Mouse (Mus musculus): ENCODE data around the gene Gpbp1l1. TPM values are rescaled to one million over a fixed set of nuclear protein-coding genes. Genes with fewer than 3 reads are reported as not detected.

The Gpbp1l1 gene
- polyA plus RNA-seq, 2 experiments: 17.3 to 18.4 TPM

DNA sequence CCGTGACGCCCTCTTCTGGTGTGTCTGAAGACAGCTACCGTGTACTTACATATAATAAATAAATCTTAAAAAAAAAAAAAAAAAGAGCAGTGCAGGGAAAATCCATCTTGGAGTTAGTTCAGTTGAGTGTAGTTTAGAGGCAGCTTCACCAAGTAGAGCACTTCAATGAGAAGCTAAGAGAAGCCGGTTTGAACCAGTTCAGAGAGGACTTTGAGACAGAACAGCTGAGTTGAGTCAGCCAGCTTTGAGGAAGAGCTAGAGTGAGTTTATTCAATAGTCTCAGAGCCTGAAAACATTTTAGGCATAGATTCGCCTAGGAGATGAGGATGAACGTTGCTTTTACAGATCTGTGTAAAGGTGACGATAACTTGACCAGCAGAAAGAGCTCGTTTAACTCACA is 38.3 kb downstream of the Gpbp1l1 start:
- WGBS (ENCODE audit: insufficient replicate concordance): 75% methylated on average over 8 of the region's 8 CpGs
- no peak overlapping the region for H3K4me3 ChIP-seq (ENCODE audit: insufficient read depth in 1 of 2, low read depth in 2 of 2, low read length in 2 of 2)
- no peak overlapping the region for H3K9ac ChIP-seq (replicated peaks)
- H3K4me2 ChIP-seq (ENCODE audit: low read depth): no peak overlapping the region
- DNase-seq (ENCODE audit: low read depth in 3 of 3, low spot score in 3 of 3) (no peak), ATAC-seq (ENCODE audit: insufficient read depth) (no peak)
- H3K4me1 ChIP-seq (replicated peaks; ENCODE audit: control insufficient read depth in 2 of 2, insufficient read depth in 2 of 2, low read length in 1 of 2): peaks cover 7% of the 10 kb centered on the region in 2 experiments
- H3K36me3 ChIP-seq (replicated peaks; ENCODE audit: control insufficient read depth, insufficient read depth, low read depth): peaks cover 28% of the 10 kb centered on the region
- no peaks in the 10 kb centered on the region for H3K27me3 ChIP-seq (ENCODE audit: control insufficient read depth, insufficient read depth, low read length)
- H3K27ac ChIP-seq: no peak overlapping the region
- H3K9me3 ChIP-seq (ENCODE audit: control insufficient read depth, low read length): no peaks in the 10 kb centered on the region
- TF ChIP-seq EP300 (IDR thresholded peaks at IDR 0.05; ENCODE audit: low read depth): no peak
- TF ChIP-seq CTCF (IDR thresholded peaks at IDR 0.05; ENCODE audit: low read depth): no peak

- Histone ChIP-seq H3K9ac (replicated peaks) (peak within 1 kb of the TSS; percentile 73), H3K4me3 (ENCODE audit: insufficient read depth in 1 of 2, low read depth in 2 of 2, low read length in 2 of 2) (peak within 1 kb of the TSS; percentile 76 to 91), H3K36me3 (replicated peaks; ENCODE audit: control insufficient read depth, insufficient read depth, low read depth) (peaks cover 28% of the 10 kb centered on the region), H3K9me3 (ENCODE audit: control insufficient read depth, low read length) (no peaks in the 10 kb centered on the region), H3K4me1 (replicated peaks; ENCODE audit: control insufficient read depth in 2 of 2, insufficient read depth in 2 of 2, low read length in 1 of 2) (peaks cover 7% of the 10 kb centered on the region in 2 experiments), H3K4me2 (ENCODE audit: low read depth) (peak within 1 kb of the TSS; percentile 96), H3K27ac (peak within 1 kb of the TSS; percentile 24), H3K27me3 (ENCODE audit: control insufficient read depth, insufficient read depth, low read length) (no peaks in the 10 kb centered on the region)
- no peak for DNase-seq (ENCODE audit: low read depth in 3 of 3, low spot score in 3 of 3)
- WGBS (ENCODE audit: insufficient replicate concordance): 41% methylated on average over 5 of the region's 5 CpGs
- TF ChIP-seq CTCF (IDR thresholded peaks at IDR 0.05; ENCODE audit: low read depth) (no peak), EP300 (IDR thresholded peaks at IDR 0.05; ENCODE audit: low read depth) (no peak)
- no peak for ATAC-seq (ENCODE audit: insufficient read depth)
These were observed 38.9 kb downstream of the Gpbp1l1 start, which contains the start of gene Ccdc17 for GRCm38 (mm10) chr4:116596379-116596778. Gene Ccdc17 (plus strand): TSS chr4:116596654.

- Histone ChIP-seq H3K36me3 (replicated peaks; ENCODE audit: control insufficient read depth, insufficient read depth, low read depth) (peaks cover 28% of the 10 kb centered on the region), H3K27me3 (ENCODE audit: control insufficient read depth, insufficient read depth, low read length) (no peaks in the 10 kb centered on the region)
- ATAC-seq (ENCODE audit: insufficient read depth): peak; percentile 95
These were observed 39.8 kb downstream of the Gpbp1l1 start for GRCm38 (mm10) chr4:116596978-116597881.

DNA sequence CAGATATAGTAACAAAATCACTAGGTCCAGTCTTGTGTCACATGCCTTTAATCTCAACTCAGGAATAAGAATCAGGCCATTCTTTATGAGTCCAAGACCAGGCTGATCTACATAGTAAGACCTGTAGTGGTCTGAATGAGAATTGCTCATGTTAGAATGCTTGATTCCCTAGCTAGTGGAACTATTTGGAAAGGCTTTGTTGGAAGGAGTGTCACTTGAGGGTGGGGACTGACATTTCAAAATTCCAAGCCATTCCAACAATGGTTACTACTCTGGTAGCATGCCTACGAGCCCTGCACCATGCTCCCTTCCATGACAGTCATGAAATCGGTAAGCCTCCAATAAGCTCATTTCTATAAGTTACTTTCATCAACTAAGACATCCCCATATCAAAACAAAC is 55.2 kb downstream of the Gpbp1l1 start:
- WGBS (ENCODE audit: insufficient replicate concordance): 82% methylated on average over 2 of the region's 2 CpGs
- Histone ChIP-seq H3K9ac (replicated peaks) (no peak overlapping the region), H3K4me3 (ENCODE audit: insufficient read depth in 1 of 2, low read depth in 2 of 2, low read length in 2 of 2) (no peak overlapping the region), H3K27me3 (ENCODE audit: control insufficient read depth, insufficient read depth, low read length) (no peaks in the 10 kb centered on the region), H3K9me3 (ENCODE audit: control insufficient read depth, low read length) (no peaks in the 10 kb centered on the region), H3K36me3 (replicated peaks; ENCODE audit: control insufficient read depth, insufficient read depth, low read depth) (peaks cover 64% of the 10 kb centered on the region), H3K27ac (no peak overlapping the region), H3K4me2 (ENCODE audit: low read depth) (no peak overlapping the region), H3K4me1 (replicated peaks; ENCODE audit: control insufficient read depth in 2 of 2, insufficient read depth in 2 of 2, low read length in 1 of 2) (no peaks in the 10 kb centered on the region)
- no peak for ATAC-seq (ENCODE audit: insufficient read depth)
- TF ChIP-seq CTCF (IDR thresholded peaks at IDR 0.05; ENCODE audit: low read depth): no peak
- TF ChIP-seq EP300 (IDR thresholded peaks at IDR 0.05; ENCODE audit: low read depth): no peak
- no peak for DNase-seq (ENCODE audit: low read depth in 3 of 3, low spot score in 3 of 3)

More at GRCm38 (mm10) chr4:116596978-116597881, 39.8 kb downstream of the Gpbp1l1 start:
- TF ChIP-seq EP300 (IDR thresholded peaks at IDR 0.05; ENCODE audit: low read depth) (no peak), CTCF (IDR thresholded peaks at IDR 0.05; ENCODE audit: low read depth) (peak; percentile 57)
- H3K9me3 ChIP-seq (ENCODE audit: control insufficient read depth, low read length): no peaks in the 10 kb centered on the region
- WGBS (ENCODE audit: insufficient replicate concordance): under 1% methylated on average over 50 of the region's 50 CpGs
- peak overlapping the region; percentile 24 for H3K27ac ChIP-seq
- H3K4me2 ChIP-seq (ENCODE audit: low read depth): peak overlapping the region; percentile 96
- peak overlapping the region; percentile 76 to 91 for H3K4me3 ChIP-seq (ENCODE audit: insufficient read depth in 1 of 2, low read depth in 2 of 2, low read length in 2 of 2)
- DNase-seq (ENCODE audit: low read depth in 3 of 3, low spot score in 3 of 3): peak; percentile 78 to 80 (median 79)
- peaks cover 7% of the 10 kb centered on the region in 2 experiments for H3K4me1 ChIP-seq (replicated peaks; ENCODE audit: control insufficient read depth in 2 of 2, insufficient read depth in 2 of 2, low read length in 1 of 2)
- peak overlapping the region; percentile 73 for H3K9ac ChIP-seq (replicated peaks)

- Histone ChIP-seq H3K9ac (replicated peaks) (no peak overlapping the region), H3K4me2 (ENCODE audit: low read depth) (no peak overlapping the region), H3K36me3 (replicated peaks; ENCODE audit: control insufficient read depth, insufficient read depth, low read depth) (peaks cover 62% of the 10 kb centered on the region), H3K9me3 (ENCODE audit: control insufficient read depth, low read length) (no peaks in the 10 kb centered on the region), H3K27ac (no peak overlapping the region), H3K4me1 (replicated peaks; ENCODE audit: control insufficient read depth in 2 of 2, insufficient read depth in 2 of 2, low read length in 1 of 2) (no peaks in the 10 kb centered on the region), H3K27me3 (ENCODE audit: control insufficient read depth, insufficient read depth, low read length) (no peaks in the 10 kb centered on the region), H3K4me3 (ENCODE audit: insufficient read depth in 1 of 2, low read depth in 2 of 2, low read length in 2 of 2) (no peak overlapping the region)
- 92% methylated on average over 2 of the region's 2 CpGs for WGBS (ENCODE audit: insufficient replicate concordance)
- no peak for TF ChIP-seq EP300 (IDR thresholded peaks at IDR 0.05; ENCODE audit: low read depth)
- TF ChIP-seq CTCF (IDR thresholded peaks at IDR 0.05; ENCODE audit: low read depth): no peak
- DNase-seq (ENCODE audit: low read depth in 3 of 3, low spot score in 3 of 3): no peak
- ATAC-seq (ENCODE audit: insufficient read depth): no peak
These were observed 57.8 kb downstream of the Gpbp1l1 start for GRCm38 (mm10) chr4:116615237-116615636.
